Mouse (Mus musculus) brain, embryonic 14.5 days (tissue): ENCODE data around the gene Fam155a.

ENCODE experiments used
- CTCF ChIP-seq: fragments of 200-500 bp; IDR thresholded peaks from 2 replicates; pipeline ENCODE4 v1.5.1; 2012; ENCODE audit warnings: inconsistent platforms, mild to moderate bottlenecking, moderate library complexity, borderline replicate concordance; ENCODE audit not compliant: insufficient read depth, insufficient read length; ENCODE audit errors: extremely low read depth
- POLR2A ChIP-seq: fragments of 200-500 bp; IDR thresholded peaks from 2 replicates; pipeline ENCODE4 v1.6.1; 2012; ENCODE audit warnings: mild to moderate bottlenecking, inconsistent platforms, borderline replicate concordance; ENCODE audit not compliant: poor library complexity, insufficient read depth, insufficient read length, severe bottlenecking; ENCODE audit errors: extremely low read depth

DNA sequence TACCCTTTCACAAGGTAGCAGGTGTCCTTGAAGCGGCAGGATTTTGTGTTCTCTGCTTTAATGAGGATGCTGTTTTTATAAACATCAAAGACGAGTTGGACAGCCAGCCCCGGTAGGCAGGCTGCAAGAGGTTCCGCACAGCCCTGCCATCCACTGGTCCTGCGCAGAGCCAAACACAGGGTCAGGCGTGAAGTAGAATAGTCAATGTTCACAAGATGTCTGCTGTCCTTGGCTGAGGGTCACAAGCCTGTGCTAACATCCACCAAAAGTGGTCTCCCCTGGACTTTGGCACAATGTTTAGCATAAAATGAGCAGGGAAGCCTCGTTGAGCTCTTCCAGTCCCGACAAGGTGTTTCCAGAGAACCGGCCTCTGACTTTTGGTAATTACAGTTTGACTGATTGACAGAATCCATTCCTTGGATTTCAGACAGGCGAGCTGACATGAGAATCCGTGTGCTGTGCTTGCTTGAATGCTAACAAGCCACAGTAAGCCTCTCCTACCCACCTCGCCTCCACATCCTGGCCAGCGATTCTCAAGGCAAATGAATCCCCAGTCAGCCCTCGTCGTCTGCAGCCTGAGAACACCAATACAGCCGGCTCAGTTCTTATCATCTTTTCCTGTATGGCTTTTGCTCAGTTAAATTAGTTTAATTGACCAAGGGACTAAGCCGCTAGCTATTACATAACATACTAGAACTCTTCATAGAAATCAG is 522.7 kb downstream of the Fam155a start:
- no peak for TF ChIP-seq POLR2A
- TF ChIP-seq CTCF = no peak
